Mouse (Mus musculus) G1E (cell line): ENCODE data around the gene Hspa2.

Experiments used
- CTCF ChIP-seq: IDR thresholded peaks from 2 replicates; pipeline ENCODE4 v1.5.1; 2012; ENCODE audit warnings: low read depth, low read length, inconsistent platforms, mixed read lengths
- GATA1 ChIP-seq: IDR thresholded peaks from 2 replicates; pipeline ENCODE4 v1.6.1; 2012; ENCODE audit warnings: borderline replicate concordance, low read length, inconsistent platforms, mixed read lengths
- GATA2 ChIP-seq: IDR thresholded peaks from 2 replicates; pipeline ENCODE4 v1.6.1; 2012; ENCODE audit warnings: low read depth, low read length, inconsistent platforms, borderline replicate concordance
- POLR2AphosphoS5 ChIP-seq: IDR thresholded peaks from 2 replicates; pipeline ENCODE4 v1.6.1; 2012; ENCODE audit warnings: low read depth, low read length, inconsistent platforms; ENCODE audit not compliant: insufficient replicate concordance
- TAL1 ChIP-seq: conservative IDR thresholded peaks from 2 replicates; pipeline ENCODE4 v1.6.1; 2012; ENCODE audit warnings: low read depth, low read length, inconsistent platforms, mixed read lengths

DNA sequence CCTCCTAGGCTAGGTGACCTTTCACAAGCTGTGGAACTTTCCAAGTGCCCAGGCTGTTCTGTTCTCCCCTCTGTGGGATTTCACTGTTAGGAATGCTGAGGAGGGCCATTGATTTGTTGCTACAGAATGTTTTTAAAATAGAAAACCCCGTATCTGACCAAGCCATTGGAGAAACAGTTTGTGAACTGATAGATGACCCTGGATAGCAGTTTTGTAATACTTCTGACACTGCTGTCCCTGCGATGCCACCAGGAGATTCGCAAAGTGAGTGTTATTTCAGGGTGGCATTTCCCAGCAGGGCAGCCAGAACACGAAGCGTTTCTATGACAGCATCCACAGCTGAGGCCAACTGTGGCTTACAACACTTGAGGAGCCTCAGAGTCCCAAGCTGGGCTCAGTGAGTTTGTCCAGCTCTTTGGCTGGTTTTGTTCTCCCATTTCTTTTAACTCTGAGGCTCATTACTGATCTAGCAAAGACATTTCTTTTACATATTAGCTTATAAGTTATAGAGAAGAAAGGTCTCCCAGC is 27.0 kb downstream of the Hspa2 start:
- TF ChIP-seq CTCF = no peak
- no peak for TF ChIP-seq GATA1
- no peak for TF ChIP-seq POLR2AphosphoS5
- no peak for TF ChIP-seq TAL1
- TF ChIP-seq GATA2 = no peak
